Mouse (Mus musculus): ENCODE measurements around the gene Olfr1298.

The Olfr1298 gene

GRCm38 (mm10) chr2:111649101-111649500 lies at the start of gene Olfr1298:
Gene Olfr1298, minus strand, starts transcription at chr2:111649201.
- DNase-seq (ENCODE audit: low read depth, low spot score) = no peak

- no peak for DNase-seq (ENCODE audit: low read depth, low spot score)
Measured at GRCm38 (mm10) chr2:111661119-111661518, 12.1 kb upstream of the Olfr1298 start, which contains the start of gene Olfr1299. Gene Olfr1299, plus strand, starts transcription at chr2:111661419.

GRCm38 (mm10) chr2:111626397-111626796 lies 22.6 kb downstream of the Olfr1298 start, which contains the start of gene Olfr1297:
Gene Olfr1297, minus strand, starts transcription at chr2:111626497.
- no peak for DNase-seq (ENCODE audit: low read depth, low spot score)

All from skeletal muscle tissue, adult 2 months (tissue).